Mouse (Mus musculus): Measurements from ENCODE around the gene Zbtb38. TPM values are rescaled to one million over a fixed set of nuclear protein-coding genes. Genes with fewer than 3 reads are reported as not detected.
"Not testable (repeated sequence)": the region's sequence is repeated elsewhere in the genome, so short reads cannot be mapped to it uniquely, and the experiment has no call there.

Zbtb38 gene
- polyA plus RNA-seq, 1 experiment from 2014 or later = 20.5 TPM

- no peaks in the 10 kb centered on the region for H3K27me3 ChIP-seq (ENCODE audit: control insufficient read depth, insufficient read depth, low read length)
- H3K4me1 ChIP-seq (ENCODE audit: control insufficient read depth, insufficient read depth, low read length) = no peaks in the 10 kb centered on the region
- H3K27ac ChIP-seq (ENCODE audit: low read depth, low read length) = no peak overlapping the region
- ATAC-seq (ENCODE audit: low FRiP score, low TSS enrichment) = no peak
- H3K4me2 ChIP-seq (replicated peaks; ENCODE audit: low read depth, low read length) = no peak overlapping the region
- 62% methylated on average over 6 of the region's 6 CpGs for WGBS
- no peak overlapping the region for H3K4me3 ChIP-seq (ENCODE audit: low read length)
- H3K36me3 ChIP-seq (ENCODE audit: control insufficient read depth, insufficient read depth, low read length) = no peaks in the 10 kb centered on the region
- no peaks in the 10 kb centered on the region for H3K9me3 ChIP-seq (ENCODE audit: control insufficient read depth, low read length)
- no peak overlapping the region for H3K9ac ChIP-seq (ENCODE audit: low read depth, low read length)
These were observed 99.9 kb downstream of the Zbtb38 start for GRCm38 (mm10) chr9:96652763-96653162.

- Histone ChIP-seq H3K4me1 (ENCODE audit: control insufficient read depth, insufficient read depth, low read length) (no peaks in the 10 kb centered on the region), H3K36me3 (ENCODE audit: control insufficient read depth, insufficient read depth, low read length) (no peaks in the 10 kb centered on the region)
- 81% methylated on average over 7 of the region's 7 CpGs for whole genome bisulfite sequencing
These were observed 101.8 kb downstream of the Zbtb38 start for GRCm38 (mm10) chr9:96650807-96651206.

DNA sequence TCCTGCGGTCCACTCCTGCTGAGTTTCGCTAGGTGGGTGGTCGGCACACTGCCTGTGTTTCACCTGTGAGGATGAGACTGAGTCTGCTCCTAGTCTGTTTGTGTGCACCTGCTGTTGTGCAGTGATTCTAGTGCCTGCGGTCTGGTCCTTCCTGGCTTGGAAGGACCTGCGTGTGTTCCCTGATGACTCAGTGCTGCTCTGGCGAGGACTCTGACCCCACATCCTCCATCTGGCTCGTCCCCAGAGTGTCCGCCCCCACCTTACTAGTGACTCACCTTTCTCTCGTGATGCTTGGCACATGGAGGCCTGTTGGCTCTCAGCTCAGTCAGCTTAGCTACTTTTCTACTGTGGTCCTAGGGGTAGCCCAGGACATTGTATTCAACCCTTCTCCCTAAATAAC lies 102.7 kb downstream of the Zbtb38 start:
- no peaks in the 10 kb centered on the region for H3K27me3 ChIP-seq (ENCODE audit: control insufficient read depth, insufficient read depth, low read length)
- no peaks in the 10 kb centered on the region for H3K9me3 ChIP-seq (ENCODE audit: control insufficient read depth, low read length)
- H3K4me3 ChIP-seq (ENCODE audit: low read length) = no peak overlapping the region
- ATAC-seq (ENCODE audit: low FRiP score, low TSS enrichment) = no peak
- no peak overlapping the region for H3K9ac ChIP-seq (ENCODE audit: low read depth, low read length)
- 61% methylated on average over 9 of the region's 9 CpGs for WGBS
- H3K27ac ChIP-seq (ENCODE audit: low read depth, low read length) = no peak overlapping the region
- no peak overlapping the region for H3K4me2 ChIP-seq (replicated peaks; ENCODE audit: low read depth, low read length)
- no peaks in the 10 kb centered on the region for H3K36me3 ChIP-seq (ENCODE audit: control insufficient read depth, insufficient read depth, low read length)
- H3K4me1 ChIP-seq (ENCODE audit: control insufficient read depth, insufficient read depth, low read length) = no peaks in the 10 kb centered on the region

More at GRCm38 (mm10) chr9:96650807-96651206, 101.8 kb downstream of the Zbtb38 start:
- no peak for ATAC-seq (ENCODE audit: low FRiP score, low TSS enrichment)
- H3K27ac ChIP-seq (ENCODE audit: low read depth, low read length) = no peak overlapping the region
- H3K9ac ChIP-seq (ENCODE audit: low read depth, low read length) = no peak overlapping the region
- no peaks in the 10 kb centered on the region for H3K9me3 ChIP-seq (ENCODE audit: control insufficient read depth, low read length)
- no peaks in the 10 kb centered on the region for H3K27me3 ChIP-seq (ENCODE audit: control insufficient read depth, insufficient read depth, low read length)
- no peak overlapping the region for H3K4me2 ChIP-seq (replicated peaks; ENCODE audit: low read depth, low read length)
- H3K4me3 ChIP-seq (ENCODE audit: low read length) = no peak overlapping the region

DNA sequence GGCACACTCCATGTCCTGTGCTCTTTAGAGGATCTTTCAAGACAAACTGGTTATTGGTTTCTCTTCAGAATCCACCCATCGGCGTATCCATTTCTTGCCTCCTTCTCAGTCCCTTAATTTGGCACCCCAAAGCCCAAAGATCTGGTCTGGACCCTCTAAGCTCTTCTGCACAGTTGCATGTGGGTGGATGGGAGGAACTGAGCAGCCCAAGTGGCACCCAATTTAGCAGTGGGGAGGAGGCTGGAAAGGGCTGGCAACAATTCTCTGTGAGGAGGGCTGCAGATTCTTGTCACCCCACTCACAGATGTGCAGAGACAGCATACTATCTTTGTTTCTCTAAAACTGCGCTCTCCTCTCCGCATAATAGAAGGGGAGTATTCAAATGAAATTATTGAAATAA lies 103.3 kb downstream of the Zbtb38 start:
- WGBS = 90% methylated on average over 4 of the region's 4 CpGs
- Histone ChIP-seq H3K4me3 (ENCODE audit: low read length) (no peak overlapping the region), H3K9ac (ENCODE audit: low read depth, low read length) (no peak overlapping the region), H3K27me3 (ENCODE audit: control insufficient read depth, insufficient read depth, low read length) (no peaks in the 10 kb centered on the region), H3K27ac (ENCODE audit: low read depth, low read length) (no peak overlapping the region), H3K4me2 (replicated peaks; ENCODE audit: low read depth, low read length) (no peak overlapping the region), H3K4me1 (ENCODE audit: control insufficient read depth, insufficient read depth, low read length) (no peaks in the 10 kb centered on the region), H3K36me3 (ENCODE audit: control insufficient read depth, insufficient read depth, low read length) (no peaks in the 10 kb centered on the region), H3K9me3 (ENCODE audit: control insufficient read depth, low read length) (no peaks in the 10 kb centered on the region)
- ATAC-seq (ENCODE audit: low FRiP score, low TSS enrichment) = no peak

DNA sequence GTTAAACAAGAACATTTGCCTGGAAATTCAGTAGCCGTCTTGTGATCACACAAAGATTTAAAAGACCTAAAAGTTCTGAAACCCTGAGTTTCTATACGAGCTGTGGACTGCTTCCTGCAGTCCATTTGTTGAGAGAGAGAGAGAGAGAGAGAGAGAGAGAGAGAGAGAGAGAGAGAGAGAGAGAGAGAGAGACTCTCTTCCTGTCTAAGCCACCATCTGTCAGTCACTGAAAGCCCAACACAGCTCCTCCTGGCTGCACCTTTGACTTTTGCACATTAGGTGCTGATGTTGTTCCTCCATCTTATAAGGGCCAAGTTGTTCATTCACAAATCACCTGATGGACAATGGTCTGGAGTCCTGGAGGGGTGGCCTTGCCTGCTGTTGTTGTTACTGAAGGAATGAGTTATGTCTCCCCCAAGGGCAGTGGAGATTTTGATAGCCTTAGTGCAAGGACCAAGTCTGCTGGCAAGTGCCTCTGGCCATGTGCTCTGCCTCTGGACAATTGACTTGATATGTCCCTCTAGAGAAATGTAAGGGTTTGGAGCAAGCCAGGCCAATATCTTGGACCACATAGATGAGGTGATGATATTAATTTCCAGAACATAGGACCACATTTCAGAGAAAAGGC lies 105.8 kb downstream of the Zbtb38 start:
- Histone ChIP-seq H3K36me3 (ENCODE audit: control insufficient read depth, insufficient read depth, low read length) (no peaks in the 10 kb centered on the region), H3K4me1 (ENCODE audit: control insufficient read depth, insufficient read depth, low read length) (no peaks in the 10 kb centered on the region), H3K9me3 (ENCODE audit: control insufficient read depth, low read length) (no peaks in the 10 kb centered on the region), H3K27ac (ENCODE audit: low read depth, low read length) (no peak overlapping the region), H3K9ac (ENCODE audit: low read depth, low read length) (no peak overlapping the region), H3K4me3 (ENCODE audit: low read length) (no peak overlapping the region), H3K4me2 (replicated peaks; ENCODE audit: low read depth, low read length) (no peak overlapping the region), H3K27me3 (ENCODE audit: control insufficient read depth, insufficient read depth, low read length) (no peaks in the 10 kb centered on the region)
- 50% methylated on average over 2 of the region's 2 CpGs for WGBS
- no peak for ATAC-seq (ENCODE audit: low FRiP score, low TSS enrichment)

DNA sequence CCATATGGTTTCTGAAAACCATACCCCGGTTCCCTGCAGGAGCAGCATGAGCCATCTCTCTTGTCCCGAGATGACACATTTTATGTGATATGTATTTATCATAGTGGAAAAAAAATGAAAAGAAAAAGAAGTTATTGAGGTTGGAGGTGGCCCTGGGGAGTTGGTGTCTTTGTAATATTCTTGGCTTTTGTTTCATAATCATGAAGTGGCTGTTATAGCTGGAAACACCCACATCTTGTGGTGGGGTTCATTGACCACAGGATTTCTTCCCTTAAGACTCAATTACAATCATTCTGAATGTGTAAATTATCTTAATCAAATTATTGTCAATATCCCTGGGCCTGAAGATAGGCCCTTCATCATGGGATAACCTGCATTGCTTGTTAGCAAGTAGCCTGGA lies 107.8 kb downstream of the Zbtb38 start:
- Histone ChIP-seq H3K4me2 (replicated peaks; ENCODE audit: low read depth, low read length) (no peak overlapping the region), H3K4me3 (ENCODE audit: low read length) (no peak overlapping the region), H3K4me1 (ENCODE audit: control insufficient read depth, insufficient read depth, low read length) (no peaks in the 10 kb centered on the region), H3K27ac (ENCODE audit: low read depth, low read length) (no peak overlapping the region), H3K9me3 (ENCODE audit: control insufficient read depth, low read length) (no peaks in the 10 kb centered on the region), H3K36me3 (ENCODE audit: control insufficient read depth, insufficient read depth, low read length) (no peaks in the 10 kb centered on the region), H3K27me3 (ENCODE audit: control insufficient read depth, insufficient read depth, low read length) (no peaks in the 10 kb centered on the region), H3K9ac (ENCODE audit: low read depth, low read length) (no peak overlapping the region)
- WGBS = 92% methylated on average over 2 of the region's 2 CpGs
- ATAC-seq (ENCODE audit: low FRiP score, low TSS enrichment) = no peak

DNA sequence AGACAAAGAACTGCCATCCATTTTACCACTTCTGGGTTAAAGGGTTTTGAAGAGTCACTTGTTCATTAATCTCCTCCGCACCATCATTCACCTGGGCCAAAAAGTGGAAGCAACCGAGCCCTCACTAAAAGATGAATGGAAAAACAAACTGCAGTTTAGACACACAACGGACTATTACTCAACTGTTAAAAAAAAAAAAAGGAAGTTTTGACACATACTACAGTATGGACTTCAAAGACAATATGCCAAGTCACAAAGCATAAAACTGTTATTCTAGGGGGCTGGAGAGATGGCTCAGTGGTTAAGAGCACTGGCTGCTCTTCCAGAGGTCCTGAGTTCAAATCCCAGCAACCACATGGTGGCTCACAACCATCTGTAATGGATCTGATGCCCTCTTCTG lies 108.6 kb downstream of the Zbtb38 start:
- H3K4me2 ChIP-seq (replicated peaks; ENCODE audit: low read depth, low read length); H3K9ac ChIP-seq (ENCODE audit: low read depth, low read length); H3K4me3 ChIP-seq (ENCODE audit: low read length); H3K27ac ChIP-seq (ENCODE audit: low read depth, low read length); ATAC-seq (ENCODE audit: low FRiP score, low TSS enrichment); H3K36me3 ChIP-seq (ENCODE audit: control insufficient read depth, insufficient read depth, low read length); H3K9me3 ChIP-seq (ENCODE audit: control insufficient read depth, low read length); H3K4me1 ChIP-seq (ENCODE audit: control insufficient read depth, insufficient read depth, low read length); H3K27me3 ChIP-seq (ENCODE audit: control insufficient read depth, insufficient read depth, low read length): not testable (repeated sequence)
- 92% methylated on average over 3 of the region's 3 CpGs for WGBS

DNA sequence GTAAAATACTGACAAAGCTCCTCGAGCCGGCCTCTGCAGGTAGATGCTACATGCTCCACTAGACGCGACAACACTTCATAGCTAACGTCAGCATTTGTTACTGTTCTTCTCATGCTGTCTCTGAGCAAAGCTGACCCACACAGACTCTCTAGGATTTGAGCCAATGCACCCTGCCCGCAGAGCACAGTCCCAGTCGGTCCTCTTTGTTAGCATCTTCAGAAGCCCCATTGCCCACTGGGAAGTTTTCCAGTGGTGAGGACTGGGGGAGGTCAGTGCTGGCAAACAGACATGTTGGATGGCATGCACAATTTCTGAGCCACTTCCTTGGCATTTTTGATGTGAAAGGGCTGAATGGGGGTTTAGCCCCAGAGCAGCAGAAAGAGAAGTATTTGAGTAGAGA lies 113.2 kb downstream of the Zbtb38 start:
- H3K27ac ChIP-seq (ENCODE audit: low read depth, low read length) = no peak overlapping the region
- no peaks in the 10 kb centered on the region for H3K27me3 ChIP-seq (ENCODE audit: control insufficient read depth, insufficient read depth, low read length)
- 73% methylated on average over 7 of the region's 7 CpGs for WGBS
- ATAC-seq (ENCODE audit: low FRiP score, low TSS enrichment) = no peak
- no peaks in the 10 kb centered on the region for H3K36me3 ChIP-seq (ENCODE audit: control insufficient read depth, insufficient read depth, low read length)
- no peak overlapping the region for H3K4me3 ChIP-seq (ENCODE audit: low read length)
- no peaks in the 10 kb centered on the region for H3K4me1 ChIP-seq (ENCODE audit: control insufficient read depth, insufficient read depth, low read length)
- no peak overlapping the region for H3K9ac ChIP-seq (ENCODE audit: low read depth, low read length)
- H3K9me3 ChIP-seq (ENCODE audit: control insufficient read depth, low read length) = no peaks in the 10 kb centered on the region
- no peak overlapping the region for H3K4me2 ChIP-seq (replicated peaks; ENCODE audit: low read depth, low read length)

- H3K4me2 ChIP-seq (replicated peaks; ENCODE audit: low read depth, low read length) = no peak overlapping the region
- no peak overlapping the region for H3K27ac ChIP-seq (ENCODE audit: low read depth, low read length)
- H3K4me3 ChIP-seq (ENCODE audit: low read length) = no peak overlapping the region
- no peaks in the 10 kb centered on the region for H3K27me3 ChIP-seq (ENCODE audit: control insufficient read depth, insufficient read depth, low read length)
- ATAC-seq (ENCODE audit: low FRiP score, low TSS enrichment) = no peak
- no peaks in the 10 kb centered on the region for H3K4me1 ChIP-seq (ENCODE audit: control insufficient read depth, insufficient read depth, low read length)
- no peaks in the 10 kb centered on the region for H3K9me3 ChIP-seq (ENCODE audit: control insufficient read depth, low read length)
- 55% methylated on average over 7 of the region's 7 CpGs for WGBS
- no peak overlapping the region for H3K9ac ChIP-seq (ENCODE audit: low read depth, low read length)
- H3K36me3 ChIP-seq (ENCODE audit: control insufficient read depth, insufficient read depth, low read length) = no peaks in the 10 kb centered on the region
These were observed 114.1 kb downstream of the Zbtb38 start for GRCm38 (mm10) chr9:96638508-96638907.
